In genomic region chr5:122502077-122502941, GRCm38 (mm10) we compare ENCODE assay signal across 8 mouse cellular contexts. TPM values are rescaled to one million over a fixed set of nuclear protein-coding genes. Genes with fewer than 3 reads are reported as not detected.
A peak's percentile ranks its signal among the peaks of the same experiment; 100 is the strongest.
DNase-seq lines count a peak whose midpoint lies in the region; ATAC-seq lines count a peak whose summit lies in the region.

Gene Atp2a2 (minus strand): TSS chr5:122502225.

- H3K27ac ChIP-seq in hindbrain, embryonic 12.5 days = peak within 1 kb of the TSS; percentile 100

- peaks cover 37% of the 10 kb centered on the region for H3K4me1 ChIP-seq in hindbrain, embryonic 12.5 days

- no peaks in the 10 kb centered on the region for H3K27me3 ChIP-seq in hindbrain, embryonic 12.5 days

- H3K9ac ChIP-seq in hindbrain, embryonic 12.5 days = peak within 1 kb of the TSS; percentile 99

- peak; percentile 93 for ATAC-seq in hindbrain, embryonic 12.5 days (ENCODE audit: low FRiP score)

- WGBS in hindbrain, embryonic 12.5 days = under 1% methylated on average over 72 of the region's 113 CpGs

- peaks cover 9% of the 10 kb centered on the region; the same call in 1 of the 2 replicates for H3K36me3 ChIP-seq in hindbrain, embryonic 12.5 days

- peak within 1 kb of the TSS; percentile 72 for H3K4me2 ChIP-seq in hindbrain, embryonic 12.5 days (replicated peaks)

- peak; percentile 85 for DNase-seq in MN1 (ENCODE audit: low spot score)
- peak; percentile 91 for DNase-seq in cerebellum, adult 9-10 months
- peak; percentile 89 to 91 for DNase-seq in frontal cortex, postnatal 10 days (ENCODE audit: low spot score in 2 of 2)
- DNase-seq in layer of hippocampus, postnatal 14 days (ENCODE audit: low spot score in 2 of 2) = peak; percentile 92 to 94
- DNase-seq in lung, postnatal 14 days = peak; percentile 93
- DNase-seq in retina, adult 2 months (ENCODE audit: low read depth, low spot score) = peak; percentile 88
- peak; percentile 90 to 95 for DNase-seq in thymus, postnatal 36 days

- no peaks in the 10 kb centered on the region for H3K9me3 ChIP-seq in hindbrain, embryonic 12.5 days (replicated peaks)

- H3K4me3 ChIP-seq in hindbrain, embryonic 12.5 days = peak within 1 kb of the TSS; percentile 74

RNA-seq across cellular contexts. Expression of gene Atp2a2, which starts in this region (rescaled TPM):
- 69.6 and 70.9 TPM in 2 replicates for polyA plus RNA-seq in hindbrain, embryonic 12.5 days (2016; fragmentation: Nextera tagmentation; extraction: Ambion mirVana)
- total RNA-seq in layer of hippocampus, postnatal 14 days (2021) = 100 to 1,000 TPM; 659 to 669 TPM

Comparison
In these comparisons a context has a peak if more than half of its experiments do, and no peak if none do; other contexts are left out.
1. Peak in every context shown above with its lines: DNase-seq, ATAC-seq, H3K4me3 ChIP-seq and H3K27ac ChIP-seq.